Mouse (Mus musculus): ENCODE results near the gene Ntn1. TPM values are rescaled to one million over a fixed set of nuclear protein-coding genes. Genes with fewer than 3 reads are reported as not detected.

The Ntn1 gene
- polyA plus RNA-seq, 1 experiment: 0.09 TPM

DNA sequence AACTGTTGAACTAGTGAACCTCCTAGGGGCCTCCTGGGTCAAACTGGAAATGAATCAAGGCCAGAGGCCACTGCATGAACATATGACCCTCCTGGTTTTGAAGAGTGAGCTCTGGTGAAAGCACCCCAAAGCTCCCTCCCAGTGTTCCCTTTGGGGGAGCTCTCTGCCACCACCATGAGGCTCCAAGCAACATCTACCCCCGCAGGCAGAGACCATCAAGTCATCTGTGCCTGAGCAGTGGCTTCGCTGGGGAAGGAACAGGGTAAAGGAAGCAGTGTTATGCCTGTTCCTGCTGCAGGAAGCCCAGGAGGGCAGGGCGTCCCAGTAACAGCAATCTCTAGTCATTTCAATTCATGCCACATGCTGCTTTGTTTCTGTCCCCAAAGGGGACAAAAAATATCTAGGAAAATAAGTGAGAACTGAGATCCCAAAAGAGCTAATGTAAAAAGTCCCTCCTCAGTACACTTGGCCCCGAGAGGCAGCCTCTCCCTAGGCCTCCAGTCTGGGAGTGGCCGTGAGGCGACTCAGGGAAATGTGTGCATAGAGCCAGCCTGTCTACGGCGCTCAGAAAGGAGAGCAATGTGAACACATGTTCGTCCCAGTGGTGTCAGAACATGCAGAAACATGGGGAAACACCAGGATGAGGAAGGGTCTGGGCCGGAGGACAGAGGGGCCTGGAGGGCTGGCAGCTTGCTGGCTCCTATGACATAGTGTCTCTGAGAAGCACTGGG is 139.3 kb downstream of the Ntn1 start:
- H3K4me1 ChIP-seq (ENCODE audit: control insufficient read depth, insufficient read depth, low read length): no peaks in the 10 kb centered on the region
- TF ChIP-seq CTCF (IDR thresholded peaks at IDR 0.05; ENCODE audit: low read depth, low read length) (no peak), POLR2A (IDR thresholded peaks at IDR 0.05; ENCODE audit: borderline replicate concordance, low read depth, low read length) (no peak)
- no peak overlapping the region for H3K27ac ChIP-seq (ENCODE audit: insufficient read depth, low read depth, low read length)
- H3K4me3 ChIP-seq (ENCODE audit: insufficient read depth, low read length): no peak overlapping the region

DNA sequence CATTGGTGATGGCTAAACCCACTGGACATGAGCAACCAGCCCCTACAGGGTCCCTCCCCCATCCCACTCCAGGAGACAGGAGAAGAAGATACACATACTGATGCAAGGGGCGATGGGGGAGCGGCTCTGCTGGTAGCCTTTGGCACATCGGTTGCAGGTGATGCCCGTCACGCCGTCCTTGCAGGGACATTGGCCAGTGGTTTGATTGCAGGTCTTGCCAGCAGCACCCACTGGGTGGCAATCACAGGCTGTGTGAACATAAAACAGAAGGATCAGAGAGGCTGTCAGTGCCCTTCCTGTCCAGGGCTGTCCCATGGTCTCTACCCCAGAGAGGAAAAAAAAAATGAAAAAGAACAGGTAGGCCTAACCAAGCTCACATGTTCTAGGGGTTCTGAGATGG is 140.2 kb downstream of the Ntn1 start:
- H3K4me3 ChIP-seq (ENCODE audit: insufficient read depth, low read length): no peak overlapping the region
- TF ChIP-seq POLR2A (IDR thresholded peaks at IDR 0.05; ENCODE audit: borderline replicate concordance, low read depth, low read length) (no peak), CTCF (IDR thresholded peaks at IDR 0.05; ENCODE audit: low read depth, low read length) (no peak)
- H3K4me1 ChIP-seq (ENCODE audit: control insufficient read depth, insufficient read depth, low read length): no peaks in the 10 kb centered on the region
- H3K27ac ChIP-seq (ENCODE audit: insufficient read depth, low read depth, low read length): no peak overlapping the region

GRCm38 (mm10) chr11:68258498-68258897 is 142.1 kb downstream of the Ntn1 start:
- TF ChIP-seq POLR2A (IDR thresholded peaks at IDR 0.05; ENCODE audit: borderline replicate concordance, low read depth, low read length) (no peak), CTCF (IDR thresholded peaks at IDR 0.05; ENCODE audit: low read depth, low read length) (no peak)
- Histone ChIP-seq H3K4me1 (ENCODE audit: control insufficient read depth, insufficient read depth, low read length) (no peaks in the 10 kb centered on the region), H3K4me3 (ENCODE audit: insufficient read depth, low read length) (no peak overlapping the region), H3K27ac (ENCODE audit: insufficient read depth, low read depth, low read length) (no peak overlapping the region)

DNA sequence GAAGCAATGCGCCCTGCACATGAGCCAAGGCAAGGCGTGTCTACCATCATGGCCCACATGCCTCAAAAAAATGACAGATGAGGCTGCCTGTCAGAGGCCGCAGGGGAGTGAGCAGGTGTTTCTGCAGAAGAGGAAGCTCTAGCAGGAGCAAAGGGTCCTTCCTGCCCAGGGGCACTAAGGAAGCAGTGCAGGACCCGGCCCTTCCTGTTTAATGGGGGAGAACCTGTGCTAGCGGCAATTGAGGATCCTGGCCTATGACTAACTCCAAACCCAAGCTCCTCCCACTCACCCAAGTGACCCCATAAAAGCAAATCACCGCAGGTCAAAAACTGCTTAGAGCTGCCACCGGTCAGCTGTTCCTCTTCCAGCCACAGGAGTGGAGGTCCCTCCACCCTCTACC is 147.1 kb downstream of the Ntn1 start:
- H3K4me3 ChIP-seq (ENCODE audit: insufficient read depth, low read length): no peak overlapping the region
- no peak overlapping the region for H3K27ac ChIP-seq (ENCODE audit: insufficient read depth, low read depth, low read length)
- H3K4me1 ChIP-seq (ENCODE audit: control insufficient read depth, insufficient read depth, low read length): no peaks in the 10 kb centered on the region
- TF ChIP-seq CTCF (IDR thresholded peaks at IDR 0.05; ENCODE audit: low read depth, low read length) (no peak), POLR2A (IDR thresholded peaks at IDR 0.05; ENCODE audit: borderline replicate concordance, low read depth, low read length) (no peak)

DNA sequence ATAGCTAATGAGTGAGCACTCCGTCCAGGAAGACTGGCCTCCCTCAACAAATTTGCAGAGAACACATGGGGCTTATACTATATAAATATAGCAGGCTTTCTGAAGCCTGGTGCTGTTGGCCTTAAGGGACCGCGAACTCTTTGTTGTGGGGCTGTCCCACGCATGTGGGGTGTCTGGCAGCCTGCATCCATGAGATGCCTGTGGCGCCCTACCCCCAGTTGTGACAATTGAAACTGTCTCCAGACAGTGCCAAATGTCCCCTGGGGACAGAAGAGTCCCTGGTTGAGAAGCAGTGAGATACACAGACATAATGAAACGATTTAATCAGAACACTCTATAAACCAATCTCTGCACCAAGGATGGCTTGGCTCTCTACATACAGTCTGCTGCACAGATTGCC is 150.5 kb downstream of the Ntn1 start:
- TF ChIP-seq POLR2A (IDR thresholded peaks at IDR 0.05; ENCODE audit: borderline replicate concordance, low read depth, low read length): no peak
- TF ChIP-seq CTCF (IDR thresholded peaks at IDR 0.05; ENCODE audit: low read depth, low read length): no peak
- Histone ChIP-seq H3K4me3 (ENCODE audit: insufficient read depth, low read length) (no peak overlapping the region), H3K27ac (ENCODE audit: insufficient read depth, low read depth, low read length) (no peak overlapping the region), H3K4me1 (ENCODE audit: control insufficient read depth, insufficient read depth, low read length) (no peaks in the 10 kb centered on the region)

DNA sequence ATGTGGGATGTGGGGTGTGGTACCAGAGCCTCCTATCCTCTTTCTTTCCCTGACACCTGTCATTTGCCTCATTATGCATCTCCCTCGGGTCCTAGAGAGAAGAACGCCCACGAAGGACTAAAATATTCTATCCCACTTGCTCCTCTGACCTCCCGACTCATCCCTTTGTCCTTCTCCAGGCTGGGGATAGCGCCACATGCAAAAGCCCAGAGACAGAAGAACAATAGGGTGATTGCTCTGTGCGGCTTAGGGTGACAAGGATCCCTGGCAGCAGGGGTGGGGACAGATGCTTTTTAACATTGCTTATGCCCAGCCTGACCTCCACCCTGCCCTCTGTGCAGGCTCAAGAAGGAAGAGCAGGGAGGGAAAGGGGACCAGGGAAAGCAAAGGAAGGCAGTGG is 152.7 kb downstream of the Ntn1 start:
- H3K4me3 ChIP-seq (ENCODE audit: insufficient read depth, low read length): no peak overlapping the region
- H3K27ac ChIP-seq (ENCODE audit: insufficient read depth, low read depth, low read length): no peak overlapping the region
- no peaks in the 10 kb centered on the region for H3K4me1 ChIP-seq (ENCODE audit: control insufficient read depth, insufficient read depth, low read length)
- no peak for TF ChIP-seq POLR2A (IDR thresholded peaks at IDR 0.05; ENCODE audit: borderline replicate concordance, low read depth, low read length)
- TF ChIP-seq CTCF (IDR thresholded peaks at IDR 0.05; ENCODE audit: low read depth, low read length): no peak

- TF ChIP-seq CTCF (IDR thresholded peaks at IDR 0.05; ENCODE audit: low read depth, low read length) (no peak), POLR2A (IDR thresholded peaks at IDR 0.05; ENCODE audit: borderline replicate concordance, low read depth, low read length) (no peak)
- H3K27ac ChIP-seq (ENCODE audit: insufficient read depth, low read depth, low read length): no peak overlapping the region
- no peak overlapping the region for H3K4me3 ChIP-seq (ENCODE audit: insufficient read depth, low read length)
- H3K4me1 ChIP-seq (ENCODE audit: control insufficient read depth, insufficient read depth, low read length): no peaks in the 10 kb centered on the region
These were observed 155.7 kb downstream of the Ntn1 start for GRCm38 (mm10) chr11:68244992-68245261.

DNA sequence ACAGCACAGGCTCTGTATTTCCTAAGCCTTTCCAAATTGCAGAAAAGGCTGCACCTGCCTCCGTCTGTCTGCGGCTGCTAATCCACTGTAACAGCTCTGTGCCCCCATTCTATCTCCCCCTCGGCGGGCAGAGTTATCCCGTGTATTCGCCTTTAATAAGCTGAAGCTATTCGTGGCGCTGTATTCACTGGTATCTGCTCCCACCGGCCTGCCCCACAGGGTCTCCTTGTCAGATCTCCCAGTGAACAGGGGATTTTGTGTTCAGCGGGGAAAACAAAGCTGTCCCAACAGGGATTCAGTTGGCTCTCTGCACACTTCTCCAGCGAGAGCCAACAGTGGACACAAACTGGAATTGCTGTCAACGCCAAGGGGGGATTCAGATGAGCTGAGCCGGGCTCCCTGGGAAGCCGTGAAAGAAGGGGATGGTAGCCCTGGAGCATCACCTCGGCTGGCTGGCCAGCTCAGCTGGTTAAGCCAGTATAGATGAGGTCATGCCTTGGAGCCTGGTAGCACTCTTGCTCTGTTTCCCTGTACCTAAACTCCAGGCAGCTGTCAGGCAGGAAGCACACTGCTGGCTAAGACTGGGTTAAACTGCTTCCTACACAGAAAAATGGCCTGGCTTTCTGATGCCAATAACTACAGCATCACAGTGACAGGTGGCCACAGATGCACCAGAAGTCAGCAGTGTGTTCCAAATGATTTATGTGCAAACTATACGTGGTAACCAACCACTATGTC is 156.2 kb downstream of the Ntn1 start:
- H3K27ac ChIP-seq (ENCODE audit: insufficient read depth, low read depth, low read length): no peak overlapping the region
- no peak overlapping the region for H3K4me3 ChIP-seq (ENCODE audit: insufficient read depth, low read length)
- H3K4me1 ChIP-seq (ENCODE audit: control insufficient read depth, insufficient read depth, low read length): no peaks in the 10 kb centered on the region
- TF ChIP-seq CTCF (IDR thresholded peaks at IDR 0.05; ENCODE audit: low read depth, low read length) (no peak), POLR2A (IDR thresholded peaks at IDR 0.05; ENCODE audit: borderline replicate concordance, low read depth, low read length) (no peak)

GRCm38 (mm10) chr11:68239756-68240155 is 160.9 kb downstream of the Ntn1 start:
- TF ChIP-seq CTCF (IDR thresholded peaks at IDR 0.05; ENCODE audit: low read depth, low read length): no peak
- no peak for TF ChIP-seq POLR2A (IDR thresholded peaks at IDR 0.05; ENCODE audit: borderline replicate concordance, low read depth, low read length)
- Histone ChIP-seq H3K4me3 (ENCODE audit: insufficient read depth, low read length) (no peak overlapping the region), H3K4me1 (ENCODE audit: control insufficient read depth, insufficient read depth, low read length) (no peaks in the 10 kb centered on the region), H3K27ac (ENCODE audit: insufficient read depth, low read depth, low read length) (no peak overlapping the region)

DNA sequence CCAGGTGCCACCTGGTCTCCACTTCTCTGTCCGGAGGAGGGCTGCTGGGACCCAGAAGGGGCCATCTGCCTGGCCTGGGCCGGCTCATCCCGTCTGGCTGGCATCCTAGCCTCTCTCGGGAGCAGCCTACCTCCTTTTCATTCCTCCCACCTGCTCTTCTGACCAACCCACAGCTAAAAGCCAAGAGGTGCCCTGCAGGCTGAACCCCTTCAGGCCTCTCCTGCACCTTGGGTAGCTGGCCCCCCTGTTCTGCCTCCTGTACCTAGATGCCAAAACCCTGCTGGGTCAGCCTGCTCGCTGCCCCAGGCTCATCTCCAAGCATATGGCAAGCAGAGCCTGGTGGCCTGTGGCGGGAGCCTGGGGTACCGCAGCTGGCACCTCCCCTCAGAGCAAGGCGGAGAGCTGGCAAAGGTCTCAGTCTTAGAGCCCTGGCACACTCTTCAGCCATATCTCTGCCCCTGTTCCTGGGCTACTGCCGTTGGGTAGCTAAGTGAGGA is 167.1 kb downstream of the Ntn1 start:
- no peaks in the 10 kb centered on the region for H3K4me1 ChIP-seq (ENCODE audit: control insufficient read depth, insufficient read depth, low read length)
- no peak overlapping the region for H3K4me3 ChIP-seq (ENCODE audit: insufficient read depth, low read length)
- TF ChIP-seq POLR2A (IDR thresholded peaks at IDR 0.05; ENCODE audit: borderline replicate concordance, low read depth, low read length) (no peak), CTCF (IDR thresholded peaks at IDR 0.05; ENCODE audit: low read depth, low read length) (no peak)
- no peak overlapping the region for H3K27ac ChIP-seq (ENCODE audit: insufficient read depth, low read depth, low read length)

Measured in bone marrow macrophage, adult 2 months (primary cell).